Mouse (Mus musculus): ENCODE data around the gene Metap1d. TPM values are rescaled to one million over a fixed set of nuclear protein-coding genes. Genes with fewer than 3 reads are reported as not detected.

Gene Metap1d
- polyA plus RNA-seq, 1 experiment from 2014 or later = 33.4 TPM

DNA sequence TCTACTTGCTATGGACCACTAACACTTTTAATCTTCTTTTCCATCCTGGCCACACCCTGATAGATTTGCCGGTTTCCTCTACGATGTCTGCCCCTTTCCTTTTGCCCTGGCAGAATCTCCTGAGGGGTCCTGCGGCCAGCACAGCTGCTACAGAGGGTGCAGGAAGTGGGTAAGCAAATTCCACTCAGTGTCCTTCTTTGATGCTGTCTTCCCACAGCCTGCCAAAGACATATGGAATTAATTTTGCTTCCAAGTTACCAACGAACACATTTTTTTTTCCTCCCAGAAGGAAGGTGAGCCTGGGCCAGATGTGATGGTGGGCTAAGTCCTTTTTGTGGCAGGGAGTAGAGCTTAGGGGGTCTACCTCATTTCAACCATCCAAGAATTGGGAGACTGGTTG, 120.7 kb downstream of the Metap1d start:
- H3K4me3 ChIP-seq = no peak overlapping the region
- H3K4me1 ChIP-seq (replicated peaks) = no peaks in the 10 kb centered on the region
- no peak overlapping the region for H3K27ac ChIP-seq
- H3K27me3 ChIP-seq = no peaks in the 10 kb centered on the region
- H3K9ac ChIP-seq = no peak overlapping the region
- H3K9me3 ChIP-seq = no peaks in the 10 kb centered on the region
- 72% methylated on average over 4 of the region's 4 CpGs for WGBS
- no peak for ATAC-seq (ENCODE audit: low FRiP score)
- H3K36me3 ChIP-seq = no peaks in the 10 kb centered on the region
- H3K4me2 ChIP-seq = no peak overlapping the region

Other genes starting within 250 kb of the Metap1d start
- 209 and 211 TPM in 2 replicates for gene Dync1i2, start 241.6 kb upstream of the Metap1d start, polyA plus RNA-seq (2015; fragmentation: Nextera tagmentation; extraction: Ambion mirVana)
- 74.2 and 77.5 TPM in 2 replicates for gene Slc25a12, start 85.5 kb upstream of the Metap1d start, polyA plus RNA-seq (2015; fragmentation: Nextera tagmentation; extraction: Ambion mirVana)
- 55.1 and 61.3 TPM in 2 replicates for gene Hat1, start 64.3 kb upstream of the Metap1d start, polyA plus RNA-seq (2015; fragmentation: Nextera tagmentation; extraction: Ambion mirVana)
- gene Dlx1, start 74.8 kb downstream of the Metap1d start, polyA plus RNA-seq (2015; fragmentation: Nextera tagmentation; extraction: Ambion mirVana) = 0.96 and 1.4 TPM in 2 replicates
- 0.51 and 0.76 TPM in 2 replicates for gene Dlx2, start 93.5 kb downstream of the Metap1d start, polyA plus RNA-seq (2015; fragmentation: Nextera tagmentation; extraction: Ambion mirVana)